Mouse (Mus musculus): Measurements from ENCODE around the gene Cidec. TPM values are rescaled to one million over a fixed set of nuclear protein-coding genes. Genes with fewer than 3 reads are reported as not detected.

The Cidec gene
- polyA plus RNA-seq, 1 experiment, result not detected

- TF ChIP-seq TCF3 (IDR thresholded peaks at IDR 0.05; ENCODE audit: insufficient read length, low read depth) (no peak), POLR2A (IDR thresholded peaks at IDR 0.05; ENCODE audit: insufficient read length, low read depth) (no peak), E2F4 (IDR thresholded peaks at IDR 0.05; ENCODE audit: insufficient read depth) (no peak), TCF12 (IDR thresholded peaks at IDR 0.05; ENCODE audit: insufficient read depth, poor library complexity, severe bottlenecking) (no peak), POLR2AphosphoS2 (IDR thresholded peaks at IDR 0.05; ENCODE audit: insufficient read length, low read depth) (no peak), USF1 (IDR thresholded peaks at IDR 0.05; ENCODE audit: low read depth) (no peak), MAX (IDR thresholded peaks at IDR 0.05; ENCODE audit: low read depth) (no peak), MYOG (IDR thresholded peaks at IDR 0.05; ENCODE audit: control insufficient read depth in 1 of 3, insufficient read depth in 1 of 3, insufficient read length in 2 of 3, low read depth in 2 of 3) (no peak), CEBPB (IDR thresholded peaks at IDR 0.05; ENCODE audit: insufficient read depth, poor library complexity, severe bottlenecking) (no peak), REST (IDR thresholded peaks at IDR 0.05; ENCODE audit: insufficient read depth, insufficient read length) (no peak), SRF (IDR thresholded peaks at IDR 0.05; ENCODE audit: control insufficient read depth, insufficient read length, low read depth) (no peak)
- H3K4me3 ChIP-seq, result peak overlapping the region; percentile 72
- peak overlapping the region; percentile 61 for H3ac ChIP-seq (ENCODE audit: control insufficient read depth, insufficient read length)
- peaks cover 18% of the 10 kb centered on the region for H3K79me2 ChIP-seq (ENCODE audit: control insufficient read depth, insufficient read depth)
- H3K27me3 ChIP-seq (ENCODE audit: control insufficient read depth, insufficient read depth, insufficient read length), result no peaks in the 10 kb centered on the region
- peak overlapping the region; percentile 93 for H3K4me2 ChIP-seq (ENCODE audit: low read depth)
- peaks cover 8% of the 10 kb centered on the region for H3K36me3 ChIP-seq (ENCODE audit: control insufficient read depth, insufficient read depth)
Measured at GRCm38 (mm10) chr6:113442087-113442441, 6.5 kb upstream of the Cidec start.

- peaks cover 18% of the 10 kb centered on the region for H3K79me2 ChIP-seq (ENCODE audit: control insufficient read depth, insufficient read depth)
- TF ChIP-seq CEBPB (IDR thresholded peaks at IDR 0.05; ENCODE audit: insufficient read depth, poor library complexity, severe bottlenecking) (no peak), POLR2A (IDR thresholded peaks at IDR 0.05; ENCODE audit: insufficient read length, low read depth) (no peak), MYOG (IDR thresholded peaks at IDR 0.05; ENCODE audit: control insufficient read depth in 1 of 3, insufficient read depth in 1 of 3, insufficient read length in 2 of 3, low read depth in 2 of 3) (no peak), POLR2AphosphoS2 (IDR thresholded peaks at IDR 0.05; ENCODE audit: insufficient read length, low read depth) (no peak), USF1 (IDR thresholded peaks at IDR 0.05; ENCODE audit: low read depth) (no peak), REST (IDR thresholded peaks at IDR 0.05; ENCODE audit: insufficient read depth, insufficient read length) (no peak), MYOD1 (IDR thresholded peaks at IDR 0.05; ENCODE audit: control insufficient read depth in 1 of 3, insufficient read length in 2 of 3, low read depth in 2 of 3) (no peak), E2F4 (IDR thresholded peaks at IDR 0.05; ENCODE audit: insufficient read depth) (no peak), TCF3 (IDR thresholded peaks at IDR 0.05; ENCODE audit: insufficient read length, low read depth) (no peak), SRF (IDR thresholded peaks at IDR 0.05; ENCODE audit: control insufficient read depth, insufficient read length, low read depth) (no peak), TCF12 (IDR thresholded peaks at IDR 0.05; ENCODE audit: insufficient read depth, poor library complexity, severe bottlenecking) (no peak), MAX (IDR thresholded peaks at IDR 0.05; ENCODE audit: low read depth) (no peak)
Measured at GRCm38 (mm10) chr6:113441147-113441680, 5.7 kb upstream of the Cidec start.

DNA sequence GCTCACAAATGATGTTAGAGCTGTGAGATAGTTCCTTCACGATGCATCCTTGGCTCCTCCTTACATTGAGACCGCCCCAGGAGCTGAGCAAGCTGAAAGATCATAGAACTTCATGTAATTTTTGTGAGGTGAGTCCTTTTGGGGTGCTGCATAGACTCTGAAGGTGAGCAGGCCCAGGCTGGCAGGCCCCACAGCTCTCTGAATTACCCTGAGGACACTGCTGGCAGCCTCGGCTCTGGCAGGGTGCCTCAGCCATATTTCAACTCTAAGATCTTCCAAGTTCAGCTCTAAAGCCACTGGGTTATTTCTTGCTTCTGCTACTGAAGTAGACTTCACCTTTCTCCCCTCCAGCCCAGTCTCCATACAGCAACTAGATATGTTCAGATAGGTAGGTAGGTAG lies 5.1 kb upstream of the Cidec start:
- H3K36me3 ChIP-seq (ENCODE audit: control insufficient read depth, insufficient read depth), result no peaks in the 10 kb centered on the region
- no peak overlapping the region for H3ac ChIP-seq (ENCODE audit: control insufficient read depth, insufficient read length)
- H3K4me3 ChIP-seq, result no peak overlapping the region
- H3K79me2 ChIP-seq (ENCODE audit: control insufficient read depth, insufficient read depth), result peaks cover 18% of the 10 kb centered on the region
- no peak overlapping the region for H3K4me2 ChIP-seq (ENCODE audit: low read depth)
- no peak for TF ChIP-seq USF1 (IDR thresholded peaks at IDR 0.05; ENCODE audit: low read depth)
- H3K27me3 ChIP-seq (ENCODE audit: control insufficient read depth, insufficient read depth, insufficient read length), result peaks cover 4% of the 10 kb centered on the region

More at GRCm38 (mm10) chr6:113441147-113441680, 5.7 kb upstream of the Cidec start:
- no peak overlapping the region for H3K4me3 ChIP-seq
- H3ac ChIP-seq (ENCODE audit: control insufficient read depth, insufficient read length), result no peak overlapping the region
- H3K27me3 ChIP-seq (ENCODE audit: control insufficient read depth, insufficient read depth, insufficient read length), result no peaks in the 10 kb centered on the region
- peaks cover under 1% of the 10 kb centered on the region for H3K36me3 ChIP-seq (ENCODE audit: control insufficient read depth, insufficient read depth)
- no peak overlapping the region for H3K4me2 ChIP-seq (ENCODE audit: low read depth)

GRCm38 (mm10) chr6:113438721-113439430 lies 3.3 kb upstream of the Cidec start:
- TF ChIP-seq MYOG (IDR thresholded peaks at IDR 0.05; ENCODE audit: control insufficient read depth in 1 of 3, insufficient read depth in 1 of 3, insufficient read length in 2 of 3, low read depth in 2 of 3), result no peak
- no peak for TF ChIP-seq E2F4 (IDR thresholded peaks at IDR 0.05; ENCODE audit: insufficient read depth)
- TF ChIP-seq TCF3 (IDR thresholded peaks at IDR 0.05; ENCODE audit: insufficient read length, low read depth), result no peak
- TF ChIP-seq CEBPB (IDR thresholded peaks at IDR 0.05; ENCODE audit: insufficient read depth, poor library complexity, severe bottlenecking), result no peak
- no peak for TF ChIP-seq MYOD1 (IDR thresholded peaks at IDR 0.05; ENCODE audit: control insufficient read depth in 1 of 3, insufficient read length in 2 of 3, low read depth in 2 of 3)
- no peak for TF ChIP-seq SRF (IDR thresholded peaks at IDR 0.05; ENCODE audit: control insufficient read depth, insufficient read length, low read depth)
- Histone ChIP-seq H3ac (ENCODE audit: control insufficient read depth, insufficient read length) (no peak overlapping the region), H3K79me2 (ENCODE audit: control insufficient read depth, insufficient read depth) (peaks cover 13% of the 10 kb centered on the region), H3K36me3 (ENCODE audit: control insufficient read depth, insufficient read depth) (no peaks in the 10 kb centered on the region), H3K27me3 (ENCODE audit: control insufficient read depth, insufficient read depth, insufficient read length) (peaks cover 17% of the 10 kb centered on the region), H3K4me3 (no peak overlapping the region), H3K4me2 (ENCODE audit: low read depth) (no peak overlapping the region)

- TF ChIP-seq USF1 (IDR thresholded peaks at IDR 0.05; ENCODE audit: low read depth) (no peak), REST (IDR thresholded peaks at IDR 0.05; ENCODE audit: insufficient read depth, insufficient read length) (no peak), SRF (IDR thresholded peaks at IDR 0.05; ENCODE audit: control insufficient read depth, insufficient read length, low read depth) (no peak), CEBPB (IDR thresholded peaks at IDR 0.05; ENCODE audit: insufficient read depth, poor library complexity, severe bottlenecking) (no peak), MAX (IDR thresholded peaks at IDR 0.05; ENCODE audit: low read depth) (no peak), TCF12 (IDR thresholded peaks at IDR 0.05; ENCODE audit: insufficient read depth, poor library complexity, severe bottlenecking) (no peak), POLR2A (IDR thresholded peaks at IDR 0.05; ENCODE audit: insufficient read length, low read depth) (no peak), MYOD1 (IDR thresholded peaks at IDR 0.05; ENCODE audit: control insufficient read depth in 1 of 3, insufficient read length in 2 of 3, low read depth in 2 of 3) (no peak), TCF3 (IDR thresholded peaks at IDR 0.05; ENCODE audit: insufficient read length, low read depth) (no peak), E2F4 (IDR thresholded peaks at IDR 0.05; ENCODE audit: insufficient read depth) (no peak), MYOG (IDR thresholded peaks at IDR 0.05; ENCODE audit: control insufficient read depth in 1 of 3, insufficient read depth in 1 of 3, insufficient read length in 2 of 3, low read depth in 2 of 3) (no peak)
- peaks cover 19% of the 10 kb centered on the region for H3K27me3 ChIP-seq (ENCODE audit: control insufficient read depth, insufficient read depth, insufficient read length)
- no peaks in the 10 kb centered on the region for H3K79me2 ChIP-seq (ENCODE audit: control insufficient read depth, insufficient read depth)
- H3K4me2 ChIP-seq (ENCODE audit: low read depth), result no peak overlapping the region
- no peak overlapping the region for H3K4me3 ChIP-seq
- H3ac ChIP-seq (ENCODE audit: control insufficient read depth, insufficient read length), result no peak overlapping the region
- H3K36me3 ChIP-seq (ENCODE audit: control insufficient read depth, insufficient read depth), result no peaks in the 10 kb centered on the region
Measured at GRCm38 (mm10) chr6:113437135-113437534, 1.6 kb upstream of the Cidec start.

All from myocyte (in vitro differentiated cells).